Mouse (Mus musculus) intestine, embryonic 14.5 days (tissue): Measurements from ENCODE around the gene Bmp6. TPM values are rescaled to one million over a fixed set of nuclear protein-coding genes. Genes with fewer than 3 reads are reported as not detected.
A peak's percentile ranks its signal among the peaks of the same experiment; 100 is the strongest.

Experiments
- ATAC-seq: fragments of 200-750 bp; cut with Nextera tagmentation; replicated peaks from 2 replicates; pipeline ENCODE4 v1.8.0; 2017; ENCODE audit warnings: low read depth, moderate number of reproducible peaks, moderate TSS enrichment, moderate library complexity; ENCODE audit not compliant: low FRiP score, low TSS enrichment
- DNase-seq: peaks from one replicate; pipeline ENCODE4 v3.0.0-alpha.2; 2018; ENCODE audit warnings: low spot score
- H3K27ac ChIP-seq: fragments of 300-500 bp; sonication (generic); 2 replicates; pipeline ENCODE4 v1.5.1; 2014; ENCODE audit warnings: low read depth, mild to moderate bottlenecking, control low read depth
- H3K27me3 ChIP-seq: fragments of 300-500 bp; sonication (generic); replicated peaks from 2 replicates; pipeline ENCODE4 v1.6.1; 2014; ENCODE audit warnings: low read length, control low read depth; ENCODE audit not compliant: control insufficient read depth, insufficient read depth
- H3K36me3 ChIP-seq: fragments of 300-500 bp; sonication (generic); 2 replicates; pipeline ENCODE4 v1.6.1; 2014; ENCODE audit warnings: low read length, control low read depth; ENCODE audit not compliant: control insufficient read depth, insufficient read depth
- H3K4me1 ChIP-seq: fragments of 300-500 bp; sonication (generic); replicated peaks from 2 replicates; pipeline ENCODE4 v1.6.1; 2014; ENCODE audit warnings: low read length, control low read depth, mixed read lengths; ENCODE audit not compliant: control insufficient read depth, insufficient read depth
- H3K4me2 ChIP-seq: fragments of 300-500 bp; sonication (generic); 2 replicates; pipeline ENCODE4 v1.6.1; 2014; ENCODE audit warnings: low read length
- H3K4me3 ChIP-seq: fragments of 300-500 bp; sonication (generic); 2 replicates; pipeline ENCODE4 v1.5.1; 2014; ENCODE audit warnings: low read depth, low read length, control low read depth, mixed read lengths
- H3K9ac ChIP-seq: fragments of 300-500 bp; sonication (generic); 2 replicates; pipeline ENCODE4 v1.6.1; 2014; ENCODE audit warnings: mild to moderate bottlenecking, low read length
- H3K9me3 ChIP-seq: fragments of 300-500 bp; sonication (generic); 2 replicates; pipeline ENCODE4 v1.6.1; 2016; ENCODE audit warnings: low read length, control low read depth; ENCODE audit not compliant: control insufficient read depth
- WGBS: fragments of 180-500 bp; shearing (Covaris S2); extraction: QIAGEN DNeasy Blood & Tissue Kit; methylation state at CpG from one replicate; pipeline ENCODE4 v1.1.7; 2014; 5-methylcytosine and 5-hydroxymethylcytosine counted together
- polyA plus RNA-seq: library from polyadenylated mRNA; unstranded; fragments of >200 nt; fragmentation: Nextera tagmentation; extraction: Ambion mirVana; gene quantifications from 2 replicates; pipeline ENCODE4 v1.2.1, GENCODE M21; 2014

Gene Bmp6
- polyA plus RNA-seq, 1 experiment from 2014 or later = 1.9 TPM

GRCm38 (mm10) chr13:38324452-38324851 lies 20.5 kb upstream of the Bmp6 start:
- Histone ChIP-seq H3K36me3 (no peaks in the 10 kb centered on the region), H3K4me3 (no peak overlapping the region), H3K9me3 (no peaks in the 10 kb centered on the region), H3K4me2 (no peak overlapping the region), H3K9ac (no peak overlapping the region), H3K27ac (no peak overlapping the region), H3K27me3 (no peaks in the 10 kb centered on the region), H3K4me1 (peaks cover 16% of the 10 kb centered on the region)
- DNase-seq (no peak), ATAC-seq (no peak)
- WGBS = 31% methylated on average over 10 of the region's 10 CpGs

- no peak for DNase-seq
- H3K4me2 ChIP-seq = no peak overlapping the region
- no peaks in the 10 kb centered on the region for H3K27me3 ChIP-seq
- no peak overlapping the region for H3K27ac ChIP-seq
- H3K9ac ChIP-seq = no peak overlapping the region
- H3K4me3 ChIP-seq = no peak overlapping the region
- no peaks in the 10 kb centered on the region for H3K9me3 ChIP-seq
- H3K4me1 ChIP-seq = peaks cover 7% of the 10 kb centered on the region; the same call in 1 of the 2 replicates
- ATAC-seq = no peak
- no peaks in the 10 kb centered on the region for H3K36me3 ChIP-seq
- 10% methylated on average over 2 of the region's 2 CpGs for WGBS
These were observed 17.5 kb upstream of the Bmp6 start for GRCm38 (mm10) chr13:38327377-38327776.

- ATAC-seq (no peak), DNase-seq (no peak)
- no peak overlapping the region for H3K4me2 ChIP-seq
- no peaks in the 10 kb centered on the region for H3K4me1 ChIP-seq
- H3K4me3 ChIP-seq = no peak overlapping the region
- H3K36me3 ChIP-seq = no peaks in the 10 kb centered on the region
- H3K27ac ChIP-seq = no peak overlapping the region
- no peaks in the 10 kb centered on the region for H3K9me3 ChIP-seq
- no peak overlapping the region for H3K9ac ChIP-seq
- 65% methylated on average over 5 of the region's 5 CpGs for WGBS
- H3K27me3 ChIP-seq = no peaks in the 10 kb centered on the region
These were observed 11.4 kb upstream of the Bmp6 start for GRCm38 (mm10) chr13:38333496-38333895.

- H3K4me1 ChIP-seq = peaks cover 6% of the 10 kb centered on the region; the same call in 1 of the 2 replicates
- DNase-seq (peak; percentile 85), ATAC-seq (peak; percentile 44; the same call in 1 of the 2 replicates)
- H3K27me3 ChIP-seq = peaks cover 35% of the 10 kb centered on the region
- H3K36me3 ChIP-seq = no peaks in the 10 kb centered on the region
- H3K4me2 ChIP-seq = no peak overlapping the region
- no peak overlapping the region for H3K9ac ChIP-seq
- WGBS = 30% methylated on average over 7 of the region's 7 CpGs
- no peaks in the 10 kb centered on the region for H3K9me3 ChIP-seq
- no peak overlapping the region for H3K27ac ChIP-seq
- H3K4me3 ChIP-seq = no peak overlapping the region
These were observed 2.3 kb upstream of the Bmp6 start for GRCm38 (mm10) chr13:38342598-38342997.

- no peaks in the 10 kb centered on the region for H3K9me3 ChIP-seq
- H3K36me3 ChIP-seq = no peaks in the 10 kb centered on the region
- peaks cover 41% of the 10 kb centered on the region for H3K27me3 ChIP-seq
- 66% methylated on average over 2 of the region's 2 CpGs for WGBS
- peaks cover 6% of the 10 kb centered on the region; the same call in 1 of the 2 replicates for H3K4me1 ChIP-seq
- H3K9ac ChIP-seq = no peak overlapping the region
- H3K27ac ChIP-seq = no peak overlapping the region
- H3K4me2 ChIP-seq = no peak overlapping the region
- no peak overlapping the region for H3K4me3 ChIP-seq
- DNase-seq (no peak), ATAC-seq (no peak)
These were observed 1.7 kb upstream of the Bmp6 start for GRCm38 (mm10) chr13:38343202-38343601.

- peak overlapping the region; percentile 46 for H3K4me3 ChIP-seq
- no peaks in the 10 kb centered on the region for H3K36me3 ChIP-seq
- H3K27me3 ChIP-seq = peaks cover 46% of the 10 kb centered on the region
- DNase-seq = peak; percentile 81
- H3K9ac ChIP-seq = 0 out of 2 replicates have a peak overlapping the region, but pooled peaks have one; percentile 25
- peak; percentile 38; the same call in 1 of the 2 replicates for ATAC-seq
- no peaks in the 10 kb centered on the region for H3K9me3 ChIP-seq
- 1% methylated on average over 32 of the region's 32 CpGs for WGBS
- H3K27ac ChIP-seq = no peak overlapping the region
- H3K4me1 ChIP-seq = peaks cover 6% of the 10 kb centered on the region; the same call in 1 of the 2 replicates
- peak overlapping the region; percentile 88 for H3K4me2 ChIP-seq
These were observed 519 bp downstream of the Bmp6 start for GRCm38 (mm10) chr13:38345431-38345820.

- peaks cover 46% of the 10 kb centered on the region for H3K27me3 ChIP-seq
These were observed 1.4 kb downstream of the Bmp6 start for GRCm38 (mm10) chr13:38346096-38346915.

GRCm38 (mm10) chr13:38347021-38347774 lies 2.3 kb downstream of the Bmp6 start:
- Histone ChIP-seq H3K9ac (no peak overlapping the region), H3K4me1 (peaks cover 10% of the 10 kb centered on the region; the same call in 1 of the 2 replicates), H3K4me3 (peak overlapping the region; percentile 46), H3K36me3 (no peaks in the 10 kb centered on the region), H3K27me3 (peaks cover 46% of the 10 kb centered on the region), H3K27ac (no peak overlapping the region), H3K4me2 (peak overlapping the region; percentile 88), H3K9me3 (no peaks in the 10 kb centered on the region)
- WGBS = 9% methylated on average over 19 of the region's 19 CpGs
- ATAC-seq = no peak
- DNase-seq = no peak

More at GRCm38 (mm10) chr13:38346096-38346915, 1.4 kb downstream of the Bmp6 start:
- Histone ChIP-seq H3K27ac (no peak overlapping the region), H3K9me3 (no peaks in the 10 kb centered on the region), H3K4me1 (peaks cover 6% of the 10 kb centered on the region; the same call in 1 of the 2 replicates), H3K36me3 (no peaks in the 10 kb centered on the region), H3K4me2 (peak overlapping the region; percentile 88), H3K4me3 (peak overlapping the region; percentile 46), H3K9ac (no peak overlapping the region)
- 1% methylated on average over 63 of the region's 63 CpGs for WGBS
- DNase-seq (peak; percentile 80), ATAC-seq (no peak)
